Mouse (Mus musculus) forebrain, embryonic 16.5 days (tissue): ENCODE results near the gene Fam19a2. TPM values are rescaled to one million over a fixed set of nuclear protein-coding genes. Genes with fewer than 3 reads are reported as not detected.

ENCODE experiments used
- ATAC-seq: fragments of 200-750 bp; cut with Nextera tagmentation; 2 replicates; pipeline ENCODE4 v1.8.0; 2017; ENCODE audit warnings: mild to moderate bottlenecking, moderate library complexity
- H3K27ac ChIP-seq: fragments of 300-500 bp; sonication (generic); 2 replicates; pipeline ENCODE4 v1.5.1; 2014; ENCODE audit warnings: low read length, control low read depth
- H3K27me3 ChIP-seq: fragments of 300-500 bp; sonication (generic); replicated peaks from 2 replicates; pipeline ENCODE4 v1.6.1; 2014; ENCODE audit warnings: low read length; ENCODE audit not compliant: control insufficient read depth, insufficient read depth
- H3K36me3 ChIP-seq: fragments of 300-500 bp; sonication (generic); 2 replicates; pipeline ENCODE4 v1.6.1; 2014; ENCODE audit not compliant: control insufficient read depth, insufficient read depth
- H3K4me1 ChIP-seq: fragments of 300-500 bp; sonication (generic); replicated peaks from 2 replicates; pipeline ENCODE4 v1.6.1; 2014; ENCODE audit warnings: low read length; ENCODE audit not compliant: control insufficient read depth, insufficient read depth
- H3K4me2 ChIP-seq: fragments of 300-500 bp; sonication (generic); 2 replicates; pipeline ENCODE4 v1.6.1; 2014; ENCODE audit warnings: mild to moderate bottlenecking, low read length, control low read depth
- H3K4me3 ChIP-seq: fragments of 300-500 bp; sonication (generic); replicated peaks from 2 replicates; pipeline ENCODE4 v1.5.1; 2014; ENCODE audit warnings: mild to moderate bottlenecking, low read length, control low read depth
- H3K9ac ChIP-seq: fragments of 300-500 bp; sonication (generic); replicated peaks from 2 replicates; pipeline ENCODE4 v1.6.1; 2014; ENCODE audit warnings: low read depth, low read length, control low read depth
- H3K9me3 ChIP-seq: fragments of 300-500 bp; sonication (generic); 2 replicates; pipeline ENCODE4 v1.6.1; 2016; ENCODE audit warnings: low read length; ENCODE audit not compliant: control insufficient read depth
- WGBS: fragments of 180-500 bp; shearing (Covaris S2); extraction: QIAGEN DNeasy Blood & Tissue Kit; methylation state at CpG from one replicate; pipeline ENCODE4 v1.1.7; 2014; 5-methylcytosine and 5-hydroxymethylcytosine counted together
- polyA plus RNA-seq: library from polyadenylated mRNA; unstranded; fragments of >200 nt; fragmentation: Nextera tagmentation; extraction: Ambion mirVana; gene quantifications from 2 replicates; pipeline ENCODE4 v1.2.1, GENCODE M21; 2015

The Fam19a2 gene
- polyA plus RNA-seq = 44.6 and 47.3 TPM in 2 replicates

DNA sequence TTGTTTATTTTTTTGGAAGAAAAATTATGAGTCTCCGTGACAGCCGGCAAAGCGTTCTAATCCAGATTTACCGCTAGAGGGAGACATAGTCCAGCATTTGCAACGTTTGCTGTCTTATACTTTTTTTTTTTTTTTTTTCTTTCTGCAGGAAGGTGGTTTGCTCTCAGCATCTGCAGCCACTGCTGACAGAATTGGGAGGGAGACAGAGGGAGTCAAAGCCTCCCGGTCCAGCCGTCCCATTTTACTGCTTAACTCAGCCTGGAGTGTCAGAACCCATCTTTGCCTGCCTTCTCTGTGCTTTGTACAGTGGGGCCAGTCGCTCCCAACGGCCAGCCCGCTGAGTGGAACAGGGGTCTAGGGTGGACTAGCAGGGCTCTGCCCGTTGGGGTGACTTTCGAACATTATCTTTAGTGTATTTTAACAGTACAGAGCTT, at the start of gene Fam19a2:
Fam19a2 (plus strand) TSS at position 121 of the 434 bp plus-strand sequence.
- Histone ChIP-seq H3K27ac (peak within 1 kb of the TSS; percentile 69), H3K36me3 (no peaks in the 10 kb centered on the region), H3K9ac (peak within 1 kb of the TSS; percentile 76), H3K27me3 (peaks cover 2% of the 10 kb centered on the region; the same call in 1 of the 2 replicates), H3K4me1 (peaks cover 12% of the 10 kb centered on the region), H3K4me2 (peak within 1 kb of the TSS; percentile 91), H3K9me3 (no peaks in the 10 kb centered on the region), H3K4me3 (peak within 1 kb of the TSS; percentile 73)
- WGBS = 0% methylated on average over 12 of the region's 12 CpGs
- peak; percentile 51 for ATAC-seq

DNA sequence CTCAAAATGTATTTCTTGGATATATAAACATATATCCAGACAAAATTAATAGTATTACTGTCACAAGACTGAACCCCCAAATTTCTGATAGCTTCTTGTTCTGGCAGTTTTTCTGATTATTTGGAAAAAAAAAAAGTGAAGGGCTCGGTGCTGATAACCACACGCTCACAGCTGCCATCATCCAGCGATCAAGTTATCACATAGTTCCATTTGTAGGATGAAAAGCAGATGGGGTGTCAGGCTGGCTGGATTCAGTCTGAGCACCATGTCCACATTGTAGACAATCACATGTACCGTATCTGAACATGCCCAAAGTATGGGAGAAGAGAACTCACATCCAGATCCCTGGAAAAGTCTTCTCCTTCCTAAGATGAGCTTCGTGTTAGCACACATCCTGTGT, 41.0 kb upstream of the Fam19a2 start:
- Histone ChIP-seq H3K9ac (no peak overlapping the region), H3K27me3 (no peaks in the 10 kb centered on the region), H3K27ac (no peak overlapping the region), H3K36me3 (no peaks in the 10 kb centered on the region), H3K4me3 (no peak overlapping the region), H3K4me2 (no peak overlapping the region), H3K4me1 (no peaks in the 10 kb centered on the region), H3K9me3 (no peaks in the 10 kb centered on the region)
- no peak for ATAC-seq
- 92% methylated on average over 5 of the region's 5 CpGs for WGBS

DNA sequence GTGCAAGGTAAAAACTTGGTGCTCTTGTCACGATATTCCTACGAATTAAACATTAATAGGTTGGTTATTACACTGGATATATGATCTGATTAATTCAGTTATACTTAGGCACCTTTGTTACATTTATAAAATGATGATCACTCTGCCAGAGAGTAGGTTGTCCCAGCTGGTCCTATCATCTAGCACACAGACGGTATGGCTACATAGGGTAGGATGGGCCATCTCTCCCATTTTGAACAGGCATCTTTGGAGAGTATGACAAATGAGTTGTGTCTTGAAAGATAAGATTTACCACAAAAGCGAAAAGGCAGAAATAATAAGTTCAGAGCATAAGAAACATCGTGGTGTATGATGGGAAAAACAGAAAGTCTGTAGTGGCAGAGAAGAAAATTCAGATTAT, 34.4 kb upstream of the Fam19a2 start:
- no peak for ATAC-seq
- no peaks in the 10 kb centered on the region for H3K36me3 ChIP-seq
- no peaks in the 10 kb centered on the region for H3K4me1 ChIP-seq
- H3K4me3 ChIP-seq = no peak overlapping the region
- no peak overlapping the region for H3K4me2 ChIP-seq
- 90% methylated on average over 5 of the region's 5 CpGs for WGBS
- H3K27me3 ChIP-seq = no peaks in the 10 kb centered on the region
- H3K9me3 ChIP-seq = no peaks in the 10 kb centered on the region
- no peak overlapping the region for H3K9ac ChIP-seq
- no peak overlapping the region for H3K27ac ChIP-seq

- H3K27me3 ChIP-seq = no peaks in the 10 kb centered on the region
- 85% methylated on average over 6 of the region's 6 CpGs for WGBS
- no peaks in the 10 kb centered on the region for H3K9me3 ChIP-seq
Observed at GRCm38 (mm10) chr10:123248063-123248462, 15.7 kb upstream of the Fam19a2 start.

GRCm38 (mm10) chr10:123251904-123252303, 11.9 kb upstream of the Fam19a2 start:
- Histone ChIP-seq H3K4me1 (no peaks in the 10 kb centered on the region), H3K4me2 (no peak overlapping the region), H3K27ac (no peak overlapping the region), H3K9ac (no peak overlapping the region), H3K36me3 (no peaks in the 10 kb centered on the region), H3K27me3 (no peaks in the 10 kb centered on the region), H3K9me3 (no peaks in the 10 kb centered on the region), H3K4me3 (no peak overlapping the region)
- WGBS = 90% methylated on average over 9 of the region's 9 CpGs
- no peak for ATAC-seq

More at GRCm38 (mm10) chr10:123248063-123248462, 15.7 kb upstream of the Fam19a2 start:
- H3K9ac ChIP-seq = no peak overlapping the region
- no peak overlapping the region for H3K27ac ChIP-seq
- H3K4me1 ChIP-seq = no peaks in the 10 kb centered on the region
- H3K36me3 ChIP-seq = no peaks in the 10 kb centered on the region
- H3K4me3 ChIP-seq = no peak overlapping the region
- no peak overlapping the region for H3K4me2 ChIP-seq
- no peak for ATAC-seq

DNA sequence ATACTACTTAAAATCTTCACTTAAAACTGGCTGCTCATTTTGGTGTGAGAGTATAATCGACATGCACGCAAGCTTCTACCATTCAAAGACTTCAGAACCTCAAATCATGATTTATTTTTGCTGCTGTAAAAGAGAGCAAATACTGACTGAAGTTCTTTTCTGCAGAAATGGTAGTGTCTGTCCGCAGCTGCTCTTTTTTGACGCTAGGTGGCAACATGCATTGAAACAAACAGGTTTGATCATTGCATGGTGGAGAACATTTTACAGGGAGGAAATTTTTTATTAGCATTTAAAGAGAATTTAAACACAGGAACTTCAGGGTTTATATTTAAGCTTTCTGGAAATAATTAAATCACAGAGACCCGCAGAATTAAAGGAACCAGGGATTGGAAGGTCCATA, 9.5 kb upstream of the Fam19a2 start:
- Histone ChIP-seq H3K4me3 (no peak overlapping the region), H3K4me1 (no peaks in the 10 kb centered on the region), H3K4me2 (no peak overlapping the region), H3K36me3 (no peaks in the 10 kb centered on the region), H3K9me3 (no peaks in the 10 kb centered on the region), H3K27ac (no peak overlapping the region), H3K27me3 (no peaks in the 10 kb centered on the region), H3K9ac (no peak overlapping the region)
- 33% methylated on average over 5 of the region's 5 CpGs for WGBS
- ATAC-seq = 0 out of 2 replicates have a peak, but pooled peaks have one; percentile 33

GRCm38 (mm10) chr10:123255674-123256348, 8.0 kb upstream of the Fam19a2 start:
- no peak for ATAC-seq
- no peak overlapping the region for H3K4me3 ChIP-seq
- no peaks in the 10 kb centered on the region for H3K4me1 ChIP-seq
- no peak overlapping the region for H3K9ac ChIP-seq
- peaks cover 2% of the 10 kb centered on the region; the same call in 1 of the 2 replicates for H3K27me3 ChIP-seq
- 81% methylated on average over 7 of the region's 7 CpGs for whole genome bisulfite sequencing
- no peak overlapping the region for H3K4me2 ChIP-seq
- no peaks in the 10 kb centered on the region for H3K9me3 ChIP-seq
- H3K36me3 ChIP-seq = no peaks in the 10 kb centered on the region
- no peak overlapping the region for H3K27ac ChIP-seq

DNA sequence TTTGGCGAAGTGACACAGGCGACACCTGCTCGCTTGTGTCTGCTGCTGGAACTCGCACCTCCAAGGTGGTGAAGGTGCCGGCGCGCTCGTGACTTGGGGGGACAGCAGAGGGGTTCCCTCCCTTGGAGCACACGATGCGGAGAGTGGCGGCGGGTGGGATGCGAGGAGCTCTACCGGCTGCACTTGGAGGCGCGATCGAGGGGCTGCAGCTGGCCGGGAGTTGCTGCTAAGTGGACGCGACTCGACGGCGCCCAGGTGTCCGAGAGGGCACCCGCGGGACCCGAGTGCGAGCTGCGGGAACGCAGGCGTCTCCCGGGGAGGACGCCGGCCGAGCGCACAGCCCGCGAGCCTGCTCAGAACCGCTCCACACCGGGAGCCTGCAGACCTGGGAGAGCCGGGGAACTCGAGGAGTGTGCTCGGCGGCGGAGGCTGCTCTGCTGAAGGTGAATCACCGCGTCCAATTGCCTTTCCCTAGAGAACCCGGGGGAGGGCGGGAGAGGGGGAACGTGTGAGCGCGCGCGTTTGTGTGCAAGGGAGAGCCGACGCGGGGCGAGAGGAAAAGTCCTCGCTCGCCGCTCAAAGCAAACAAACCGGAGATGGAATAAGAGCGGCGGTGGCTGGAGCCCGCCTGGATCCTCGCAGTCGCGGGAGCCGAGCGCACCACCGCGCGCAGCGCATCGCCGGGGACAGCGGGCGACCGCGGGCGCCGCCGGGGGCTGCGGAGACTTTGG, 830 bp downstream of the Fam19a2 start:
- WGBS = under 1% methylated on average over 70 of the region's 84 CpGs

GRCm38 (mm10) chr10:123265241-123265790, 1.5 kb downstream of the Fam19a2 start:
- Histone ChIP-seq H3K27me3 (peaks cover 2% of the 10 kb centered on the region; the same call in 1 of the 2 replicates), H3K9ac (peak overlapping the region; percentile 76), H3K4me2 (peak overlapping the region; percentile 91), H3K4me1 (peaks cover 12% of the 10 kb centered on the region), H3K27ac (peak overlapping the region; percentile 69), H3K36me3 (no peaks in the 10 kb centered on the region), H3K9me3 (no peaks in the 10 kb centered on the region), H3K4me3 (peak overlapping the region; percentile 73)
- peak; percentile 47 for ATAC-seq
- WGBS = under 1% methylated on average over 46 of the region's 50 CpGs

More for the DNA sequence above, 830 bp downstream of the Fam19a2 start:
- H3K4me2 ChIP-seq = peak overlapping the region; percentile 91
- peak overlapping the region; percentile 73 for H3K4me3 ChIP-seq
- H3K9ac ChIP-seq = peak overlapping the region; percentile 76
- peak overlapping the region; percentile 69 for H3K27ac ChIP-seq
- peaks cover 12% of the 10 kb centered on the region for H3K4me1 ChIP-seq
- H3K27me3 ChIP-seq = peaks cover 2% of the 10 kb centered on the region; the same call in 1 of the 2 replicates
- H3K36me3 ChIP-seq = no peaks in the 10 kb centered on the region
- ATAC-seq = peak; percentile 79
- H3K9me3 ChIP-seq = no peaks in the 10 kb centered on the region
